Mouse (Mus musculus): ENCODE data around the gene Sema5b. TPM values are rescaled to one million over a fixed set of nuclear protein-coding genes. Genes with fewer than 3 reads are reported as not detected.

Gene Sema5b
- polyA plus RNA-seq, 1 experiment from 2014 or later, result 6.8 TPM

- H3K4me2 ChIP-seq (replicated peaks), result no peak overlapping the region
- H3K9me3 ChIP-seq (replicated peaks), result no peaks in the 10 kb centered on the region
- 0 out of 2 replicates have a peak, but pooled peaks cover 6% of the 10 kb centered on the region for H3K27me3 ChIP-seq
- 47% methylated on average over 6 of the region's 6 CpGs for WGBS
- H3K36me3 ChIP-seq, result no peaks in the 10 kb centered on the region
- H3K4me1 ChIP-seq, result peaks cover 46% of the 10 kb centered on the region
- no peak overlapping the region for H3K27ac ChIP-seq (replicated peaks)
- H3K9ac ChIP-seq, result no peak overlapping the region
- H3K4me3 ChIP-seq (replicated peaks), result no peak overlapping the region
- no peak for ATAC-seq (ENCODE audit: insufficient number of reproducible peaks, low FRiP score, low TSS enrichment, low read depth)
Observed at GRCm38 (mm10) chr16:35596241-35596640, 55.3 kb downstream of the Sema5b start.

- H3K9me3 ChIP-seq (replicated peaks), result no peaks in the 10 kb centered on the region
- no peak overlapping the region for H3K4me2 ChIP-seq (replicated peaks)
- WGBS, result 22% methylated on average over 8 of the region's 8 CpGs
- no peaks in the 10 kb centered on the region for H3K36me3 ChIP-seq
- no peak overlapping the region for H3K4me3 ChIP-seq (replicated peaks)
- H3K4me1 ChIP-seq, result peaks cover 42% of the 10 kb centered on the region
- no peak overlapping the region for H3K27ac ChIP-seq (replicated peaks)
- no peak overlapping the region for H3K9ac ChIP-seq
- 0 out of 2 replicates have a peak, but pooled peaks cover 6% of the 10 kb centered on the region for H3K27me3 ChIP-seq
- no peak for ATAC-seq (ENCODE audit: insufficient number of reproducible peaks, low FRiP score, low TSS enrichment, low read depth)
Observed at GRCm38 (mm10) chr16:35596661-35597350, 55.9 kb downstream of the Sema5b start.

DNA sequence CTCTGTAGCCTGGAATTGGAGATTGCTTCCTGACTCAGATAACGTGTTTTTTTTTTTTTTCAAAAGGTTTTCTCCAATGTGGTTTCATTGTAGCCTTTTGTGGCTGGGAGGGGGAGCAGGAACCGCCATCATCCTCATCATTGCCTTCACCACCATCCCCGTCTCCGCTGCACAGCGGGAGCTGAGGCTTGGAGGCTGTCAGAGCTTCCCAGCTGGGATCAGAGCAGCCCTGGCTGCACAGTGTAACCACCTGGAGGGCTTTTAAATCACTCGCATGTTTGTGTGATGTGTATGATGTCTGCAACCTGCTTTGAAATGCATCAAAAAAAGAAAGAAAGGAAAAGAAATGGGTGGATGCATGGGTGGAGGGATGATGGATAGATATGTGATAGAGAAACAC lies 57.0 kb downstream of the Sema5b start:
- Histone ChIP-seq H3K4me1 (peaks cover 30% of the 10 kb centered on the region), H3K36me3 (no peaks in the 10 kb centered on the region), H3K27me3 (0 out of 2 replicates have a peak, but pooled peaks cover 6% of the 10 kb centered on the region), H3K4me2 (replicated peaks) (no peak overlapping the region), H3K9me3 (replicated peaks) (no peaks in the 10 kb centered on the region), H3K27ac (replicated peaks) (no peak overlapping the region), H3K9ac (no peak overlapping the region), H3K4me3 (replicated peaks) (no peak overlapping the region)
- 20% methylated on average over 6 of the region's 6 CpGs for WGBS
- no peak for ATAC-seq (ENCODE audit: insufficient number of reproducible peaks, low FRiP score, low TSS enrichment, low read depth)

DNA sequence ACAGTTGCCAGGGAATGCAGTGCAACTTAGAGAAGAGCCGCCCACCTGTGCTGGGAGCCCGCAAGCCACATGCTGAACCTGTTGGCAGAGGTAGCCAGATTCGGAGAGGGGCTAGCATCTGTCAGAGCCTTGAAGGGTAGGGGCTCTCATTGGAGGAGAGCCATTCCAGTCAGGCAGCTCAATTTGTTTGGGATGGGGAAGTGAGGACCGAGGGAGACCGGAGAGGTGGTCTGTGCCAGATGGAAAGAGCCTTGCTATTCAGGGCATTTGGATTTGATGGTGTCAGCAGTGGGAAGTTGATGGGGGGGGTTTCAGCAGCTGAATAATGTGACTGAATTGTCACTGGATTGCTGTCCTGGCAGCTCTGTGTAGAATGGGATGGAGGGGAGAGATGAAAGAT lies 57.9 kb downstream of the Sema5b start:
- H3K4me3 ChIP-seq (replicated peaks), result no peak overlapping the region
- no peaks in the 10 kb centered on the region for H3K9me3 ChIP-seq (replicated peaks)
- peaks cover 37% of the 10 kb centered on the region for H3K4me1 ChIP-seq
- no peak overlapping the region for H3K9ac ChIP-seq
- H3K4me2 ChIP-seq (replicated peaks), result no peak overlapping the region
- no peak overlapping the region for H3K27ac ChIP-seq (replicated peaks)
- 43% methylated on average over 5 of the region's 5 CpGs for WGBS
- H3K36me3 ChIP-seq, result no peaks in the 10 kb centered on the region
- H3K27me3 ChIP-seq, result 0 out of 2 replicates have a peak, but pooled peaks cover 6% of the 10 kb centered on the region
- no peak for ATAC-seq (ENCODE audit: insufficient number of reproducible peaks, low FRiP score, low TSS enrichment, low read depth)

GRCm38 (mm10) chr16:35600282-35600681 lies 59.3 kb downstream of the Sema5b start:
- Histone ChIP-seq H3K4me3 (replicated peaks) (no peak overlapping the region), H3K4me2 (replicated peaks) (no peak overlapping the region), H3K9ac (no peak overlapping the region), H3K4me1 (peaks cover 43% of the 10 kb centered on the region), H3K9me3 (replicated peaks) (no peaks in the 10 kb centered on the region), H3K27ac (replicated peaks) (no peak overlapping the region), H3K27me3 (0 out of 2 replicates have a peak, but pooled peaks cover 3% of the 10 kb centered on the region), H3K36me3 (no peaks in the 10 kb centered on the region)
- 78% methylated on average over 5 of the region's 5 CpGs for WGBS
- ATAC-seq (ENCODE audit: insufficient number of reproducible peaks, low FRiP score, low TSS enrichment, low read depth), result no peak; the same call in 1 of the 2 replicates

DNA sequence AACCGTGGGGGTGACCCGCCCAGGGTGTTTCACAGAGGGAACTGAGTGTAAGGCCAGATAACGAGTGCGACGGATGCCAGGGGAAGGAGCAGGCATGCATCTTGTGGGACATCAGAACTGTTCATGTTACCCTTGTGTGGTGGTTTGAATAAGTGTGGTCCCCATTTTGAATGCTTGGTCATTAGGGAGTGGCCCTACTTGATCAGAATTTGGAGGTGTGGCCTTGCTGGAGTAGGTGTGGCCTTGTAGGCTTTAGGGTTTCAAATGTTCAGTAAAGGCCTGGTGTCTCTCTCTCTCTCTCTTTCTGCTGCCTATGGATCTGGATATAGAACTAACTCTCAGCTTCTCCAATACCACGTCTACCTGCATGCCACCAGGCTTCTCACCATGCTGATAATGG lies 60.5 kb downstream of the Sema5b start:
- Histone ChIP-seq H3K9ac (no peak overlapping the region), H3K4me2 (replicated peaks) (no peak overlapping the region), H3K36me3 (no peaks in the 10 kb centered on the region), H3K9me3 (replicated peaks) (no peaks in the 10 kb centered on the region), H3K4me3 (replicated peaks) (no peak overlapping the region), H3K27me3 (0 out of 2 replicates have a peak, but pooled peaks cover 3% of the 10 kb centered on the region), H3K27ac (replicated peaks) (no peak overlapping the region), H3K4me1 (peaks cover 37% of the 10 kb centered on the region)
- WGBS, result 93% methylated on average over 6 of the region's 6 CpGs
- no peak for ATAC-seq (ENCODE audit: insufficient number of reproducible peaks, low FRiP score, low TSS enrichment, low read depth)

- no peak overlapping the region for H3K4me2 ChIP-seq (replicated peaks)
- no peak for ATAC-seq (ENCODE audit: insufficient number of reproducible peaks, low FRiP score, low TSS enrichment, low read depth)
- WGBS, result 69% methylated on average over 9 of the region's 9 CpGs
- H3K4me3 ChIP-seq (replicated peaks), result no peak overlapping the region
- H3K4me1 ChIP-seq, result peaks cover 26% of the 10 kb centered on the region
- H3K9ac ChIP-seq, result no peak overlapping the region
- no peak overlapping the region for H3K27ac ChIP-seq (replicated peaks)
- H3K27me3 ChIP-seq, result 0 out of 2 replicates have a peak, but pooled peaks cover 5% of the 10 kb centered on the region
- H3K36me3 ChIP-seq, result no peaks in the 10 kb centered on the region
- H3K9me3 ChIP-seq (replicated peaks), result no peaks in the 10 kb centered on the region
Observed at GRCm38 (mm10) chr16:35602529-35602928, 61.6 kb downstream of the Sema5b start.

DNA sequence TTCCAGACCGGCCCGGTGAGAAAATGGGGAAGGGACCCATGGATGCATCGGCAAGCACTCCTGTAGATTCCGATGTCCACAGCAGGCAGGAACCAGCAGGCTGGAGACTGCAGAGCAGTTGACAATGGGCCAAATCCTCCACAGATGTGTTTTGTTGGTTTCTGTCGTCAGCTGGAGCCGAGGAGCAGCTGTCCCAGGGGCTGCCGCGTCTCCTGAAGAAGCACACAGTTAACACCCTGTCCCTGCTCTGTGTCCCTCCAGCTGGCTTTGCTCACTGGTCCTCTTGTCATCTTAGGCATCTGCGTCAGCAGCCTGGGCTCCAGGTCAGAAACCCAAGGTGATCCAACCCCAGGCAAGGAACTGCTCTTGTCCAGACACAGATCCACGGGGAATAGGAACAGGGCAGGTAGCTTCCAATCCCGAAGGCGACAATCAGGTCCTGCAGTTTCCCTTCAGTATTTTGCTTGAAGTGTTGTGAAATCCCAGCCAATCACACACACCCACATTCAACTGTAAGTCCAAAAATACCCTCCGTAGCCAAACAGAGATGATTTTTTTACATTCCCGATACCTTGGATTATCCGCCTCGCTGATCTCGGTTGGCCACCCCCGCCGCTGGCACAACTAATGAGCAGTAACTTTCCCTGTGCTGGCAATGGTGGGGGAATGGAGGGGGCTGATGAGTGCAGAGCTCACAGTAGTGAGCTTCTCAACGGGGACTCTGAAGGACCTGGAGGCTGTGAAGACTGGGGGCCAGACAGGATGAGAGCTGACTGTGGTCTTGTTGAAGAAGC lies 63.0 kb downstream of the Sema5b start:
- no peaks in the 10 kb centered on the region for H3K9me3 ChIP-seq (replicated peaks)
- WGBS, result 44% methylated on average over 20 of the region's 20 CpGs
- H3K4me2 ChIP-seq (replicated peaks), result peak overlapping the region; percentile 19; the same call in 1 of the 2 replicates
- H3K4me1 ChIP-seq, result peaks cover 22% of the 10 kb centered on the region
- H3K9ac ChIP-seq, result no peak overlapping the region
- H3K27ac ChIP-seq (replicated peaks), result no peak overlapping the region
- H3K27me3 ChIP-seq, result 0 out of 2 replicates have a peak, but pooled peaks cover 2% of the 10 kb centered on the region
- no peak overlapping the region for H3K4me3 ChIP-seq (replicated peaks)
- no peak for ATAC-seq (ENCODE audit: insufficient number of reproducible peaks, low FRiP score, low TSS enrichment, low read depth)
- no peaks in the 10 kb centered on the region for H3K36me3 ChIP-seq

GRCm38 (mm10) chr16:35607250-35607649 lies 66.3 kb downstream of the Sema5b start:
- Histone ChIP-seq H3K4me2 (replicated peaks) (no peak overlapping the region), H3K36me3 (no peaks in the 10 kb centered on the region), H3K9me3 (replicated peaks) (no peaks in the 10 kb centered on the region), H3K27ac (replicated peaks) (no peak overlapping the region), H3K4me3 (replicated peaks) (no peak overlapping the region), H3K9ac (no peak overlapping the region), H3K27me3 (0 out of 2 replicates have a peak, but pooled peaks cover 2% of the 10 kb centered on the region), H3K4me1 (peaks cover 13% of the 10 kb centered on the region)
- WGBS, result 72% methylated on average over 3 of the region's 3 CpGs
- ATAC-seq (ENCODE audit: insufficient number of reproducible peaks, low FRiP score, low TSS enrichment, low read depth), result no peak

DNA sequence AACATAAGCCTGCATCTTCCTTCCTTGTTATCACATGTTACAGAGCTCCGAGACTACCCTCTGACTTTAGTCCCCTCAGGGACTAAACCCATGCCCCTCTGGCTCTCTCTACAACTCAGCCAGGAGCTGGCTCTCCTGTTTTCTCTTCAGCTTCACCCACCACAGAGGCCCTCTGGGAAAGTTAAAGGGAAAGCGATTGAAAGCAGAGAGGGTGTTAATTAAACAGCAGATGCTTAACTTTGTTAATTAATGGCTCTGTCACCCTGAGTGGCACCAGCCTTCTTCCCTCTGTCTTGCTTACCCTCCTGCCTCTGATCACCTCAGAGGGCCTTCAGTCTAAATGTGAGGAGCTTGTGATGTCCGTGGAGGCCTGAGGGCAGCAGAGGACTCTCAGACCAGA lies 67.3 kb downstream of the Sema5b start:
- H3K27me3 ChIP-seq, result 0 out of 2 replicates have a peak, but pooled peaks cover 2% of the 10 kb centered on the region
- H3K36me3 ChIP-seq, result no peaks in the 10 kb centered on the region
- H3K9ac ChIP-seq, result no peak overlapping the region
- peaks cover 11% of the 10 kb centered on the region for H3K4me1 ChIP-seq
- H3K9me3 ChIP-seq (replicated peaks), result no peaks in the 10 kb centered on the region
- H3K4me3 ChIP-seq (replicated peaks), result no peak overlapping the region
- ATAC-seq (ENCODE audit: insufficient number of reproducible peaks, low FRiP score, low TSS enrichment, low read depth), result no peak
- 29% methylated on average over 3 of the region's 3 CpGs for WGBS
- no peak overlapping the region for H3K4me2 ChIP-seq (replicated peaks)
- H3K27ac ChIP-seq (replicated peaks), result no peak overlapping the region

DNA sequence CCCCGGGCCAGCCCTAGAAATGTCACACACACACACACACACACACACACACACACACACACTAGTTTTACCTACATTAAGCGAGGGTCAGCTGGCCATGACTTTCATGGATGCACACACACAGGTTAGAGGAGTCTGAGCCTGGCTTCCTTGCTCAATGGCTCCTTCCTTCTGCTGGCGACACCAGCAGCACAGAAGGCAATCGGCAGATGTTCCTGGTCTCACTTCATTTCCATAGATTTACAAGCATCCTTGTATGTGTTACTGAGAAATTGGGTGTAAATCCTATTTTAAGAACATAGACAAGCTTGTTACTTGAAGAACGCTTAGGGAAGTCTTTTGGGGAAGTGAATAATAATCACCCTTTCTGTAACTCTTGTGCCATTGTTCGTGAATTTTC lies 68.6 kb downstream of the Sema5b start:
- ATAC-seq (ENCODE audit: insufficient number of reproducible peaks, low FRiP score, low TSS enrichment, low read depth), result no peak
- no peaks in the 10 kb centered on the region for H3K9me3 ChIP-seq (replicated peaks)
- H3K27me3 ChIP-seq, result 0 out of 2 replicates have a peak, but pooled peaks cover 2% of the 10 kb centered on the region
- H3K4me1 ChIP-seq, result peaks cover 11% of the 10 kb centered on the region
- H3K4me2 ChIP-seq (replicated peaks), result no peak overlapping the region
- 85% methylated on average over 6 of the region's 6 CpGs for WGBS
- no peak overlapping the region for H3K9ac ChIP-seq
- no peaks in the 10 kb centered on the region for H3K36me3 ChIP-seq
- no peak overlapping the region for H3K27ac ChIP-seq (replicated peaks)
- no peak overlapping the region for H3K4me3 ChIP-seq (replicated peaks)

Data from embryonic facial prominence, embryonic 15.5 days (tissue).